Mouse (Mus musculus): ENCODE measurements around the gene Ahcyl2.

GRCm38 (mm10) chr6:29783960-29784359 is 16.1 kb downstream of the Ahcyl2 start:
- TF ChIP-seq EP300 (IDR thresholded peaks at IDR 0.05; ENCODE audit: insufficient read depth, low read depth, low read length) (no peak), CTCF (IDR thresholded peaks at IDR 0.05; ENCODE audit: low read depth, low read length) (no peak), POLR2A (IDR thresholded peaks at IDR 0.05; ENCODE audit: insufficient read depth, low read length) (no peak)

Measured in ES-Bruce4 (cell line).